Mouse (Mus musculus) myocyte (in vitro differentiated cells): ENCODE measurements at regions not wholly inside any gene's neighbourhood (a gene's known extent, or its start where the extent isn't known, plus 50 kb on each side); places are given as distances from the start of the nearest gene placed in this dataset.

Experiments used
- H3K27me3 ChIP-seq: one replicate; pipeline ENCODE4 v1.6.1; 2011; ENCODE audit not compliant: control insufficient read depth, insufficient read depth, insufficient read length
- H3K36me3 ChIP-seq: one replicate; pipeline ENCODE4 v1.6.1; 2011; ENCODE audit not compliant: control insufficient read depth, insufficient read depth
- H3K4me2 ChIP-seq: one replicate; pipeline ENCODE4 v1.6.1; 2011; ENCODE audit warnings: low read depth, control low read depth
- H3K4me3 ChIP-seq: one replicate; pipeline ENCODE4 v1.5.1; 2011; ENCODE audit warnings: mild to moderate bottlenecking, control low read depth, moderate library complexity
- H3K79me2 ChIP-seq: one replicate; pipeline ENCODE4 v1.6.1; 2011; ENCODE audit not compliant: control insufficient read depth, insufficient read depth
- H3ac ChIP-seq: one replicate; pipeline ENCODE4 v1.6.1; 2011; ENCODE audit not compliant: control insufficient read depth, insufficient read length
- CEBPB ChIP-seq: IDR thresholded peaks from 2 replicates; pipeline ENCODE4 v1.6.1; 2011; ENCODE audit warnings: mild to moderate bottlenecking, moderate library complexity; ENCODE audit not compliant: poor library complexity, insufficient read depth, severe bottlenecking
- E2F4 ChIP-seq: IDR thresholded peaks from one replicate; pipeline ENCODE4 v1.6.1; 2011; ENCODE audit warnings: mild to moderate bottlenecking, control low read depth, moderate library complexity; ENCODE audit not compliant: insufficient read depth
- MAX ChIP-seq: IDR thresholded peaks from one replicate; pipeline ENCODE4 v1.6.1; 2011; ENCODE audit warnings: low read depth, mild to moderate bottlenecking, control low read depth
- MYOD1 ChIP-seq, 3 experiments: IDR thresholded peaks; one replicate each; pipeline ENCODE4 v1.6.1; 2011; ENCODE audit warnings: control low read depth in 2 of 3, low read depth in 2 of 3, mild to moderate bottlenecking in 2 of 3, moderate library complexity in 1 of 3; ENCODE audit not compliant: insufficient read length in 2 of 3, control insufficient read depth in 1 of 3
- MYOG ChIP-seq, 3 experiments: IDR thresholded peaks; one replicate each; pipeline ENCODE4 v1.6.1; 2011; ENCODE audit warnings: control low read depth in 2 of 3, low read depth in 2 of 3, mild to moderate bottlenecking in 2 of 3; ENCODE audit not compliant: insufficient read length in 2 of 3, control insufficient read depth in 1 of 3, insufficient read depth in 1 of 3
- POLR2A ChIP-seq: IDR thresholded peaks from one replicate; pipeline ENCODE4 v1.6.1; 2011; ENCODE audit warnings: low read depth, mild to moderate bottlenecking, control low read depth, moderate library complexity; ENCODE audit not compliant: insufficient read length
- POLR2AphosphoS2 ChIP-seq: IDR thresholded peaks from one replicate; pipeline ENCODE4 v1.6.1; 2011; ENCODE audit warnings: low read depth, control low read depth; ENCODE audit not compliant: insufficient read length
- REST ChIP-seq: IDR thresholded peaks from one replicate; pipeline ENCODE4 v1.6.1; 2011; ENCODE audit warnings: mild to moderate bottlenecking, control low read depth, moderate library complexity; ENCODE audit not compliant: insufficient read depth, insufficient read length
- SRF ChIP-seq: IDR thresholded peaks from one replicate; pipeline ENCODE4 v1.6.1; 2011; ENCODE audit warnings: low read depth; ENCODE audit not compliant: control insufficient read depth, insufficient read length
- TCF12 ChIP-seq: IDR thresholded peaks from one replicate; pipeline ENCODE4 v1.6.1; 2011; ENCODE audit warnings: mild to moderate bottlenecking, control low read depth; ENCODE audit not compliant: poor library complexity, insufficient read depth, severe bottlenecking
- TCF3 ChIP-seq: IDR thresholded peaks from one replicate; pipeline ENCODE4 v1.6.1; 2011; ENCODE audit warnings: low read depth, control low read depth; ENCODE audit not compliant: insufficient read length
- USF1 ChIP-seq: IDR thresholded peaks from one replicate; pipeline ENCODE4 v1.6.1; 2011; ENCODE audit warnings: low read depth, mild to moderate bottlenecking, control low read depth, moderate library complexity

DNA sequence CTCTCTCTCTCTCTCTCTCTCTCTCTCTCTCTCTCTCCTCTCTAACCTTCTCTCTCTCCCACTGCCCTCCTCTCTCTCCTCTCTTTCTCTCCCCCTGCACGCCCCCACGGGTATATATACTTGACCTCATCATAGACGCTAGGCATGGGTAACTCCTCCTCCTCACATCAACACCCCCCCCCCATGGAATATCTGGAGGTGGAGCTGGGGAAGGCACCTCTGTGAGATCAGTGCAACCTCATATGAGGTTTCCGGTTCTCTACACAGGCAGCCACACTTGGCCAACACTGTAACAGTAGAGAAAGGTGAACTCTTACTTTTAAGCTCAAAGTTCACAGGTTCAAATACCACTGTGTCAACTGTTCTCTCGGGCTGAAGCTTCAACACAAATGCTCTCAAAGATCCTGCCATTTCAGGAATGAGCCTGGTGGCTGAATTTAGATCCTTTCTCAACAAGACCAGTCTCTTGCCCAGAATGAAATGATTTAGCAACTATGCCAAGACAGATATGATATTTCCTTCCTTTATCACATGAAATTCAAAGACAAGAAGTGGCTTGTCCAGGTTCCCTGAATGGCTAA is 172.1 kb upstream of the Bcl6 start:
- Histone ChIP-seq H3K79me2 (no peaks in the 10 kb centered on the region), H3K4me3 (no peak overlapping the region), H3ac (no peak overlapping the region), H3K27me3 (no peaks in the 10 kb centered on the region), H3K4me2 (no peak overlapping the region), H3K36me3 (no peaks in the 10 kb centered on the region)
- no peak for TF ChIP-seq MYOD1 (IDR thresholded peaks at IDR 0.05; ENCODE audit: control insufficient read depth in 1 of 3, insufficient read length in 2 of 3, low read depth in 2 of 3)

- no peaks in the 10 kb centered on the region for H3K27me3 ChIP-seq
- H3K4me3 ChIP-seq, result no peak overlapping the region
- H3K79me2 ChIP-seq, result no peaks in the 10 kb centered on the region
- H3K36me3 ChIP-seq, result no peaks in the 10 kb centered on the region
- H3K4me2 ChIP-seq, result no peak overlapping the region
- TF ChIP-seq TCF3 (no peak), MYOD1 (IDR thresholded peaks at IDR 0.05; ENCODE audit: control insufficient read depth in 1 of 3, insufficient read length in 2 of 3, low read depth in 2 of 3) (no peak), REST (no peak), POLR2A (no peak), USF1 (no peak), TCF12 (no peak), E2F4 (no peak), SRF (no peak), MYOG (IDR thresholded peaks at IDR 0.05; ENCODE audit: control insufficient read depth in 1 of 3, insufficient read depth in 1 of 3, insufficient read length in 2 of 3, low read depth in 2 of 3) (no peak), CEBPB (no peak), POLR2AphosphoS2 (no peak), MAX (no peak)
- no peak overlapping the region for H3ac ChIP-seq
Observed at GRCm38 (mm10) chr16:24159336-24159735, 170.7 kb upstream of the Bcl6 start.

DNA sequence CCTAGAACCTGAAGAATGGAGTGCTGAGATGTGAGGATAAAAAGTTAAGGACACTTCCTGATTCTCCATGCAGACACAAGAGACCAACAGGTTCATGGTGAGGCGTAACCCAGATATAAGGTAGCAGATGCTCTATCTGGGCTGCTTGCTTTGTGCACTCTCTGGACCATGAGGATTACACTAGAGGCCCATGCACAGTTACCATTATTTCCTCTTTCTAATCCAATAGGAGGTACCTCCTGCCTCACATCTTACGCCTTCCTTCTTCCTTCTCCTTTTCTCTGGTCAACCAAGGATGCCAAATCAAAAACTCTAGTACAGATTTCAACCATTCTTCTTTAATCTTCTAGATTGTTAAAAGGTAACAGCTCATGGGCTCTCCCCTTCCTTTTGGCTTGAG is 169.1 kb upstream of the Bcl6 start:
- H3K79me2 ChIP-seq, result no peaks in the 10 kb centered on the region
- no peaks in the 10 kb centered on the region for H3K27me3 ChIP-seq
- no peak overlapping the region for H3K4me3 ChIP-seq
- H3K36me3 ChIP-seq, result no peaks in the 10 kb centered on the region
- TF ChIP-seq POLR2A, result no peak
- no peak for TF ChIP-seq E2F4
- no peak for TF ChIP-seq TCF12
- no peak for TF ChIP-seq MYOD1 (IDR thresholded peaks at IDR 0.05; ENCODE audit: control insufficient read depth in 1 of 3, insufficient read length in 2 of 3, low read depth in 2 of 3)
- TF ChIP-seq MYOG (IDR thresholded peaks at IDR 0.05; ENCODE audit: control insufficient read depth in 1 of 3, insufficient read depth in 1 of 3, insufficient read length in 2 of 3, low read depth in 2 of 3), result no peak
- TF ChIP-seq CEBPB, result no peak
- no peak for TF ChIP-seq TCF3
- TF ChIP-seq POLR2AphosphoS2, result no peak
- TF ChIP-seq SRF, result no peak
- TF ChIP-seq MAX, result no peak
- no peak for TF ChIP-seq REST
- no peak overlapping the region for H3K4me2 ChIP-seq
- no peak overlapping the region for H3ac ChIP-seq

DNA sequence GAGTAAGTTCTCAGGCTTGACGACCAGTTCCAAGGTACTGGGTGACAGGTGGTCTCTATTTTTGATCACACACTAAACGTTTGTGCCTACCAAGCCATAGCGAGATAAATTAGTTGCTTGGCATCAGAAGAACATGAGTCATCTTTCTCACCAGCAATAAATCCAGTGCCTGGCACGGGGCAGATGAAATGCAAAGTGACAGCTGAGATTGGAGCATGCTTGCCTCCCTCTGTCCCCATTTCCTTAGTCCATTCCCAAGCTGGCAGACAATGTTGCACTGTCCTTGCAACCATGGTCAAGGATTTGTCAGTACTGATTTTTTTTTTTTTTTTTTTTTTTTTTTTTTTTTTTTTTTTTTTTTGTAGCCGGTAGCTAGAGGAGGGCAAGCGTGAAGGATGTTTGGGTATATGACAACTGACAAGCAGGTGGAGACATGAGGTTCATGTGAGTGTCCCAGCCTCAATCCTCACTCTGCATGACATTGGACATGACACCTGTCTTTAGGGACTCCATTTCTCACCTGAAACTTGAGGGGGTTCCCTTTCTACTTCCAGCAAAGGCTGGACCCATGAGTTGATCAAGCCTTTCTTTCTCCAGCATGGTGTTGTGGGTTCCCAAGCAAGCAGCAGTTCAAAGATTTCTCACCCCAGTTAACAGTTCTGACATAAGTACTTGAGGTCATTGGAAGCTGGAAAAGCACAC is 168.2 kb upstream of the Bcl6 start:
- no peaks in the 10 kb centered on the region for H3K79me2 ChIP-seq
- TF ChIP-seq MAX (no peak), POLR2AphosphoS2 (no peak), MYOD1 (IDR thresholded peaks at IDR 0.05; ENCODE audit: control insufficient read depth in 1 of 3, insufficient read length in 2 of 3, low read depth in 2 of 3) (peak; percentile 43 to 90 (median 75)), SRF (no peak), CEBPB (peak; percentile 48; the same call in 1 of the 2 replicates), MYOG (IDR thresholded peaks at IDR 0.05; ENCODE audit: control insufficient read depth in 1 of 3, insufficient read depth in 1 of 3, insufficient read length in 2 of 3, low read depth in 2 of 3) (peak; percentile 45 to 95 (median 87)), TCF3 (peak; percentile 46), REST (no peak), POLR2A (no peak), TCF12 (peak; percentile 69)
- no peak overlapping the region for H3K4me3 ChIP-seq
- H3K27me3 ChIP-seq, result no peaks in the 10 kb centered on the region
- peak overlapping the region; percentile 37 for H3K4me2 ChIP-seq
- H3ac ChIP-seq, result no peak overlapping the region
- no peaks in the 10 kb centered on the region for H3K36me3 ChIP-seq
